Mouse (Mus musculus): Measurements from ENCODE around the gene Sav1. TPM values are rescaled to one million over a fixed set of nuclear protein-coding genes. Genes with fewer than 3 reads are reported as not detected.

Sav1 gene
- polyA plus RNA-seq (2015; fragmentation: Illumina TruSeq; extraction: RNeasy Lipid Tissue Mini Kit (QIAGEN cat#74804); ENCODE audit: insufficient read depth, low replicate concordance) = 109 TPM

GRCm38 (mm10) chr12:69986786-69987497 is at the start of gene Sav1:
Gene Sav1 (minus strand): TSS chr12:69987002.

Other genes starting within 250 kb of the Sav1 start
- gene Cdkl1, start 195.7 kb downstream of the Sav1 start, polyA plus RNA-seq (2015; fragmentation: Illumina TruSeq; extraction: RNeasy Lipid Tissue Mini Kit (QIAGEN cat#74804); ENCODE audit: insufficient read depth, low replicate concordance) = 7.7 TPM
- 4.7 TPM for gene Atl1, start 94.4 kb downstream of the Sav1 start, polyA plus RNA-seq (2015; fragmentation: Illumina TruSeq; extraction: RNeasy Lipid Tissue Mini Kit (QIAGEN cat#74804); ENCODE audit: insufficient read depth, low replicate concordance)
- 38.0 TPM for gene Map4k5, start 93.8 kb downstream of the Sav1 start, polyA plus RNA-seq (2015; fragmentation: Illumina TruSeq; extraction: RNeasy Lipid Tissue Mini Kit (QIAGEN cat#74804); ENCODE audit: insufficient read depth, low replicate concordance)
- gene Nin, start 126.7 kb upstream of the Sav1 start, polyA plus RNA-seq (2015; fragmentation: Illumina TruSeq; extraction: RNeasy Lipid Tissue Mini Kit (QIAGEN cat#74804); ENCODE audit: insufficient read depth, low replicate concordance) = 35.0 TPM
- gene Abhd12b, start 167.1 kb upstream of the Sav1 start, polyA plus RNA-seq (2015; fragmentation: Illumina TruSeq; extraction: RNeasy Lipid Tissue Mini Kit (QIAGEN cat#74804); ENCODE audit: insufficient read depth, low replicate concordance) = not detected
- 25.9 TPM for gene Pygl, start 244.5 kb upstream of the Sav1 start, polyA plus RNA-seq (2015; fragmentation: Illumina TruSeq; extraction: RNeasy Lipid Tissue Mini Kit (QIAGEN cat#74804); ENCODE audit: insufficient read depth, low replicate concordance)